Mouse (Mus musculus): ENCODE results near the gene Fbxl14. TPM values are rescaled to one million over a fixed set of nuclear protein-coding genes. Genes with fewer than 3 reads are reported as not detected.
"Not testable (repeated sequence)": the region's sequence is repeated elsewhere in the genome, so short reads cannot be mapped to it uniquely, and the experiment has no call there.

Gene Fbxl14
- polyA plus RNA-seq (2015; fragmentation: Nextera tagmentation; extraction: Ambion mirVana) = 4.3 TPM in 2 replicates

DNA sequence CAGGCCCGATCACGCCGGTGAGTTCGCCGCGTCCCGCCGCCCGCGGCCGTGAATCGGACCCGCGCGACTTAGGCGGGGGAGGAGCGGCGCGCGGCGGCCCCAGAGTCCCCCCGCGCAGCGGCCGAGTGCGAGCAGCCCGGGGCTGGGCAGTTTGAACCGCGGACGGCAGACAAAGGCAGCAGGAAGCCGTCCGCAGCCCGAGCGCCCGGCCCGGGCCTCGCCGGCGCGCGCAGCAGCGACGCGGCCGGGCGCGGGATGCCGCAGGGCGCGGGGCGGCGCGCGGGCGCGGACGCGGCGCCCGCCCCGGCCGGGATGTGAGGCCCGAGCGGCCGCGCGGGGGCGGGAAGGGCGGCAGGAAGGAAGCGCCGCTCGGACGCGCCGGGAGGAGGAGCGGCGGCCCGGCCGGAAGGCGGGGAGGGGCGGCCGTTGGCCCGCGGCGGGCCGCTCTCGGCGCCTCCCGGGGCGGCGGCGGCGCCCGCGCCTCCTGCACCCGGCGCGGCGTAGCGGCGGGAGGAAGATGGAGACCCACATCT lies at the start of gene Fbxl14:
Fbxl14 (plus strand) TSS at position 326 of the 533 bp plus-strand sequence.
- peak; percentile 84 for ATAC-seq (ENCODE audit: insufficient number of reproducible peaks, low FRiP score, low TSS enrichment, low read depth)
- Histone ChIP-seq H3K9me3 (replicated peaks) (no peaks in the 10 kb centered on the region), H3K36me3 (no peaks in the 10 kb centered on the region; the same call in 1 of the 2 replicates), H3K4me3 (replicated peaks) (peak within 1 kb of the TSS; percentile 79), H3K9ac (peak within 1 kb of the TSS; percentile 94), H3K27me3 (no peaks in the 10 kb centered on the region), H3K4me1 (peaks cover 42% of the 10 kb centered on the region), H3K27ac (replicated peaks) (peak within 1 kb of the TSS; percentile 99), H3K4me2 (replicated peaks) (peak within 1 kb of the TSS; percentile 97)
- WGBS = under 1% methylated on average over 55 of the region's 101 CpGs

DNA sequence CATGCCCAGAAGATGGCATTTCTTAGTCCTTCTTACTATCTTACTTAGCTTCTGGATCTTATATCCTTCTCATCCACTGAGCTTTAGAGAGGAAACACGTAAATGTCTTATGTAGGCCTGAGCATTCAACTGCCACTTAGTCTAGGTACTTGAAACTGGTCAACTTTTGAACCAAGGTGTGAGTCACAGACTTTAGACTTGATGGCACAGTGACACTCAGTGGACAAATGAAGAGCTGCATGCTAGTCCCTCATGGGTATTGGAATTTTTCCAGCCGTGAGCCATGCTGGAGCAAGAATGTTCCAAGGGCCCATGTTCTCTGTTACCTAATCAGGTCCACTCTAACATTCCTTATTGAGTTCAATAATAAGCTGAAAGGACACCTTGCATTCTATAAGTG lies 49.0 kb upstream of the Fbxl14 start:
- H3K27ac ChIP-seq (replicated peaks) = no peak overlapping the region
- no peak for ATAC-seq (ENCODE audit: insufficient number of reproducible peaks, low FRiP score, low TSS enrichment, low read depth)
- H3K9me3 ChIP-seq (replicated peaks) = no peaks in the 10 kb centered on the region
- WGBS = 46% methylated on average over 2 of the region's 2 CpGs
- H3K36me3 ChIP-seq = no peaks in the 10 kb centered on the region
- H3K4me2 ChIP-seq (replicated peaks) = no peak overlapping the region
- H3K4me3 ChIP-seq (replicated peaks) = no peak overlapping the region
- no peak overlapping the region for H3K9ac ChIP-seq
- no peaks in the 10 kb centered on the region for H3K27me3 ChIP-seq
- no peaks in the 10 kb centered on the region for H3K4me1 ChIP-seq

DNA sequence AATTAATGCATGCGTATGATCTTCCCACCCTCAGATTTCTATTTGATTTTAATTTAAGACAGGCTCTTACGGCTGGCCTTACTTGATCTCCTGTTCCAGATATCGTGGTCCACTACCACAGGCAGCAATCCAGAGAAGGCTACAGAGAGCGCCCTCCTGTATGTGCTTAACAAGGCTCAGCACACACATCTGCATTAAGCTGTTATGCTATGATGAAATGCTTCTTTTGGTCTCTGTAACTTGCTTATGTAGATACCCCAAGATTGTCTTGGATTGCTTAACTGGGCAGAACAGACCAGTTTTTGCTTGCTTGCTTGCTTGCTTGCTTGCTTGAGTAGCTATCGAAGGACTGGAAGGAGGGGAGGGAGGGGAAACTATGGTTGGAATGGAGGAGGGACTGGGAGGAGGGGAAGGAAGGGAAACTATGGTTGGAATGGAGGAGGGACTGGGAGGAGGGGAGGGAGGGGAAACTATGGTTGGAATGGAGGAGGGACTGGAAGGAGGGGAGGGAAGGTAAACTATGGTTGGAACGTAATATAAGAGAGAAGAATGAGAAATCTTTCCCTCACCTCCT lies 47.6 kb upstream of the Fbxl14 start:
- Histone ChIP-seq H3K4me1 (no peaks in the 10 kb centered on the region), H3K9ac (no peak overlapping the region), H3K27ac (replicated peaks) (no peak overlapping the region), H3K36me3 (no peaks in the 10 kb centered on the region), H3K27me3 (no peaks in the 10 kb centered on the region), H3K4me2 (replicated peaks) (no peak overlapping the region), H3K4me3 (replicated peaks) (no peak overlapping the region), H3K9me3 (replicated peaks) (no peaks in the 10 kb centered on the region)
- ATAC-seq (ENCODE audit: insufficient number of reproducible peaks, low FRiP score, low TSS enrichment, low read depth) = no peak
- WGBS = 64% methylated on average over 6 of the region's 6 CpGs

DNA sequence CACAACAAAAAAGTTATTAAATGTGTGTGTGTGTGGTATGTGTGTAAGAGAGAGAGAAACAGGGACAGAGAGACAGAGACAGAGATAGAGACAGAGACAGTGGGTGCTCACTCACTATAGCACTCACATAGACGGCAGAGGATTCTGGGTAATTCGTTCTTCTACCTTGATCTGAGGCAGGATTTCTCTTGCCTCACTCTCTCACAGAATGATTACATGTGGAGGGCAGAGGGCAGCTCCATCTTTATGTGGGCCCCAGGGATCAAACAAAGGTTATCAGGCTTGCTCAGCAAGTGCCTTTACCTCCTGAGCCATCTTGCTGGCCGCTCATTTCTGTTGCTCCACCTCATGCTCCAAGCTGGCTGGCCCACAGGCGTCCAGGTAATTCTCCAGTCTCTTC lies 45.1 kb upstream of the Fbxl14 start:
- Histone ChIP-seq H3K4me2 (replicated peaks) (no peak overlapping the region), H3K27ac (replicated peaks) (no peak overlapping the region), H3K27me3 (no peaks in the 10 kb centered on the region), H3K4me3 (replicated peaks) (no peak overlapping the region), H3K9ac (no peak overlapping the region), H3K36me3 (no peaks in the 10 kb centered on the region), H3K4me1 (no peaks in the 10 kb centered on the region), H3K9me3 (replicated peaks) (no peaks in the 10 kb centered on the region)
- 83% methylated on average over 4 of the region's 4 CpGs for WGBS
- ATAC-seq (ENCODE audit: insufficient number of reproducible peaks, low FRiP score, low TSS enrichment, low read depth) = no peak

DNA sequence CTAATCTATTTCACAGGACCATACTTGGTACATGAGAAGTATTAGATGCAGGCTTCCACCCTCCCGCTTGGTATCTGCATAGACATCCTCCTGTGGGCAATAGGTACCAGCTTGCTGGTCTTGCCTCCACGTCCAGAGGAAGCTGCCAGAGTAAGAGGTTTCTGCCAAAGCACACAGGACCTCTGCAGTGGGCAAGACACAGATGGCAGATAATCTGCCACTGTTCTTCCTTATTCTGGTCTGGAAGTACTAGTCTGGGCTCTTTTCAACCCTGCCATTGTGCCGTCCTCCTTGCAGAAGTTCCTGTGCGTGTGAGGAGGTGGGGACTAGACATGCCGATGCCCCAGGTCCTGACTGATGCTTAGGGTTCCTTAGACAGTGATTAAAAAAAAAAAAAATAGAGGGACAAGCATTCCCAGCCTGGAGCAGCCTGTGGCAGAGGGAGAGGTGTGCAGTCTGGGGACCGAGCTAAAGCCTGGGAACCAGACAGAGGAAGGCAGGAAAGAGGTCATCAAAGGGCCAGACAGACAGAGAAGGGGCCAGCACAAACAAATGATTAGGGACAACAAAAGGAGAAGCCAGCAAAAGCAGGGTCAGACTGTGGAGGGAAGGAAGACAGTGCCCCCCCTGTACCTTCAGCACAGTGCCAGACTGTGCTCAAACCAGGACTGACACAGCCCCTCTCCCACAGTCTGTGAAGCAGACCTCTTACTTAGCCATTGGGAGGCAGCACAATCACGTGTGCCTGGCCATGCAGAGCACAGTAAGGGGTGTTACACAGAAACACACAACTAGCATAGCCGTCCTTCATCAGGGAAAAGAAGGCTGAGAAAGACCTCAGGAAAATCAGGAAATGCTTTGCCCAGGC lies 41.3 kb upstream of the Fbxl14 start:
- ATAC-seq (ENCODE audit: insufficient number of reproducible peaks, low FRiP score, low TSS enrichment, low read depth) = no peak
- Histone ChIP-seq H3K36me3 (no peaks in the 10 kb centered on the region), H3K27me3 (no peaks in the 10 kb centered on the region), H3K4me1 (no peaks in the 10 kb centered on the region), H3K9ac (no peak overlapping the region), H3K4me2 (replicated peaks) (no peak overlapping the region), H3K4me3 (replicated peaks) (no peak overlapping the region), H3K9me3 (replicated peaks) (no peaks in the 10 kb centered on the region), H3K27ac (replicated peaks) (no peak overlapping the region)
- 51% methylated on average over 8 of the region's 8 CpGs for WGBS

DNA sequence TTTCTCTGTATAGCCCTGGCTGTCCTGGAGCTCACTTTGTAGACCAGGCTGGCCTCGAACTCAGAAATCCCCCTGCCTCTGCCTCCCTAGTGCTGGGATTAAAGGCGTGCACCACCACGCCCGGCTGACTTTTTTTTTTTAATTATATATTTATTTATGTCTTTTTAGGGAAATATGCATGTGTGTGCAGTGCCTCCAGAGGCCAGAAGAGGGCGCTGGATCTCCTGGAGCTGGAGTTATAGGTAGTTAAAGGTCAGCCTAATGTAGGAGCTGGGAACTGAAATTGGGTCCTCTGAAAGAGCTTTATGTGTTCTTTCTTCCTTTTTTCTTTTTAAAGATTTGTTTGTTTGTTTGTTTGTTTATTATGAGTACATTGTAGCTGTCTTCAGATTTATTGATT lies 36.7 kb upstream of the Fbxl14 start:
- not testable (repeated sequence) for H3K9me3 ChIP-seq (replicated peaks); H3K9ac ChIP-seq; H3K36me3 ChIP-seq; H3K4me1 ChIP-seq; H3K4me3 ChIP-seq (replicated peaks); H3K27ac ChIP-seq (replicated peaks); H3K4me2 ChIP-seq (replicated peaks); ATAC-seq (ENCODE audit: insufficient number of reproducible peaks, low FRiP score, low TSS enrichment, low read depth); H3K27me3 ChIP-seq
- 79% methylated on average over 5 of the region's 5 CpGs for WGBS

DNA sequence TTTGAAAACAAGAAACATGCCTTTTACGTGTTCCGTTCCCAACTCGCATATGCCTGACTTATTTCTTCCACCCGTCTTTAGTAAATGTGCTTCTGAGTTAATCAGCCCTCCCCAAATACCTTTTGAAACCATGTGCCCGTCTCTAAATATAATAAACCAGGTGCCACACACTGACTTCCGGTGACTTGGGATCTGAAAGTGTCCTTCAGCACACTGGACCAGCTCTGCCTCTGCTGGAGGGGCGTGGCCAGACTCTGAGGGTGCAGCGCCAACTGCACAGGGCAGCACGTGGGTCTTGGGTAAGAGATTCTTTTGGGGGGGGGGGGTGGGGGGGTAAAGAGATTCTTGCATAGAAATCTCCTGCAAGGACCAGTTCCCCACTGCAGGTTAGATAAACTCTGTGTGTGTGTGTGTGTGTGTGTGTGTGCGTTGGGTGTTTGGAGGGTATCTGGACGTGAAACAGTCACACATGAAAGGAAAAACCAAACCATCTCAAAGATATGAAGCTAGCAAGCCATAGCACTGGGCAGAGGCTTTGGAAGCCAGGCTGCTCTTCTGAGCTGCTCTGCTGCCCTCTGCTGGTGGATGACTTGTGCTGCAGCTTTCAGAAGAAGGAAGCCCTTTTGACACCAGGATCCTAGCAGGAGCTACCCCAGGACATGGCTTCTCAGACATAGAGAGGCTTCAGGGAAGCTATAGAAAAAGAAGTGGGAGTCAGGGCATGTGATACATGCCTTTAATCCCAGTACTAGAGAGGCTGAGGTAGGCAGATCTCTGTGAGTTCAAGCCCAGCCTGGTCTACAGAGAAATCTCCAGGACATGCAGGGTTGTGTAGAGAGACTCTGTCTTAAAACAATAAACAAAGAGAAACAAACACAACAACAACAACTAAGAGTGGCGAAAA lies 35.5 kb upstream of the Fbxl14 start:
- Histone ChIP-seq H3K4me2 (replicated peaks) (peak overlapping the region; percentile 31), H3K27me3 (no peaks in the 10 kb centered on the region), H3K9me3 (replicated peaks) (no peaks in the 10 kb centered on the region), H3K27ac (replicated peaks) (0 out of 2 replicates have a peak overlapping the region, but pooled peaks have one; percentile 28), H3K4me3 (replicated peaks) (no peak overlapping the region), H3K4me1 (peaks cover 10% of the 10 kb centered on the region; the same call in 1 of the 2 replicates), H3K9ac (no peak overlapping the region), H3K36me3 (no peaks in the 10 kb centered on the region)
- WGBS = 33% methylated on average over 12 of the region's 12 CpGs
- ATAC-seq (ENCODE audit: insufficient number of reproducible peaks, low FRiP score, low TSS enrichment, low read depth) = 0 out of 2 replicates have a peak, but pooled peaks have one; percentile 39

DNA sequence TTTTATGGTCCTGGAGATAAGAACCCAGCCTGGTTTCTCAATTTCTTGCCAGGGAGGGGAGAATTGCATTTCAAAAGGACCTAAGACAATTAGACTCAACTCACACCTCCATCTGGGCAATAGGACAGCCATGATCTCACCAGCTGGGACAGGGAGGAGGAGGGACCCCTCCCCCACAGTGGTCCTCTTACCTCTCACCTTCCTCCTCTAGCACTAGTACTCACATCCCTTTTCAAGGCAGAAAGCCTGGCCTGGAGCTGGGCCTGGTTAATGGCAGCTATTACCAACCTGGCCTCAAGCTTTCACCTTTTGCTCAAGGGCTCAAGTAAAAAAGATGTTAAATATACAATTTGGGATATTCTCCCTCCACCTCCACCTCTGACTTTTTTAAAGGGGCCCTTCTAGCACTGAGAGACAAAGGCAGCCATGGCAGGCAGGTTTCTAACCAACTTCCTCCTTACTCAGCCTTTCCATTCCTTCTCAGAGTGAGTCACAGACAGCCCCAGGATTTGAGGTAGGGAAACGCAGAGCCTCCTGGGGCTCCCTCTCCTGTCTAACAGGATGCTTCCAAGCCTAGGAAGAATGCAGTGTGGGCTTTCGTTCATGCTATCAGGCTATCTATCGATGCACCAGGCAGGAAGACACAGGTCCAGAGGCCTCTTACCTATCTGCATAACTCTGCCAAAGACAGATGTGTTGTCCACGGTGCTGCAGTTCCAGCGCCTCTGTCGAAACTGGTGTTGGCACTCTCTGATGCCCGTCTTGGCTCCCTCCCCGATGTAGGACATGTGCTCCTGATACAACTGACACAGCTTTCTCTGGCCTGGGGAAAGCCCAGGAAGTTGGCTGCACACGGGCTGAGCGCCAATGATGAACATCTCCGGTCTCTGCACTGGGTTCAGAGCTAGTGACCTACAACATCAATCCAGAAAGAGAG lies 33.5 kb upstream of the Fbxl14 start:
- H3K9ac ChIP-seq = no peak overlapping the region
- ATAC-seq (ENCODE audit: insufficient number of reproducible peaks, low FRiP score, low TSS enrichment, low read depth) = no peak
- H3K9me3 ChIP-seq (replicated peaks) = no peaks in the 10 kb centered on the region
- H3K36me3 ChIP-seq = no peaks in the 10 kb centered on the region
- H3K27me3 ChIP-seq = no peaks in the 10 kb centered on the region
- H3K4me1 ChIP-seq = peaks cover 10% of the 10 kb centered on the region; the same call in 1 of the 2 replicates
- 64% methylated on average over 11 of the region's 11 CpGs for WGBS
- H3K27ac ChIP-seq (replicated peaks) = no peak overlapping the region
- H3K4me3 ChIP-seq (replicated peaks) = no peak overlapping the region
- no peak overlapping the region for H3K4me2 ChIP-seq (replicated peaks)

DNA sequence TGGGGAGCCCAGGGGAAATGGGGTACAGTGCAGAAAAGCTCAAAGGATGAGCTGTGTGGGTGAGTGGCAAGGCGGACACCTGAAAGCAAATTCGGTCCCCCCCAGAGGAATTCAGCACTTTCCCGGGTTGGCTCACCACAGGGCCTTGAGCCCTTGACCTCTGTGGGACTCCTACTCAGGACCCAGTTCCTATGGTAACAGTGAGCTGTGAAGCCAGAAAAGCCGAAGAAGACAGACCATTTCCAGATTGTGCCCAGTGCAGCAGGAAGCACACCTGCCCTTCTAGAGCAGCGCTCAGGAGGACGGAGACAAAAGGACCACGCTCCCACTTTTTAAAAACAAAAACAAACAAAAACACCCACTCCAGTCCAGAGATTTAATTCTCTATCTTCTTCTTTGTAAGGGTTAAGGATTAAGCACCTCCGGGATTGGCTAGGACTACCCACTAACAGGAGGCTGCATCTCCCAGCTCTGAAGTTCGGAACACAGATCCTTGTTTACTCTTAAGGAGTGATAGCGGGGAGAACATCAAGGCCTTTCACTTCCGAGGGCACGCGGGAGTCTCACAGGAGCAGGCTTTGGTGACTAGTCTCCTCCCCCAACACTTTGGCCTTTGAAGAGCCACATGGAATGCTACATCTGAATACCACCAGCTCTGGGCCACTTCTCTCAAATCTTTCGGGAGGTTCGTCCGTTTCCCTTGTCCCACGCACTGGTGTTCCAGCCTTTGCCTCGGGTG lies 31.0 kb upstream of the Fbxl14 start:
- no peak for ATAC-seq (ENCODE audit: insufficient number of reproducible peaks, low FRiP score, low TSS enrichment, low read depth)
- H3K27me3 ChIP-seq = no peaks in the 10 kb centered on the region
- no peak overlapping the region for H3K27ac ChIP-seq (replicated peaks)
- H3K4me2 ChIP-seq (replicated peaks) = peak overlapping the region; percentile 66
- peak overlapping the region; percentile 26; the same call in 1 of the 2 replicates for H3K9ac ChIP-seq
- peaks cover 23% of the 10 kb centered on the region for H3K4me1 ChIP-seq
- no peaks in the 10 kb centered on the region for H3K9me3 ChIP-seq (replicated peaks)
- 14% methylated on average over 18 of the region's 18 CpGs for WGBS
- H3K36me3 ChIP-seq = no peaks in the 10 kb centered on the region
- H3K4me3 ChIP-seq (replicated peaks) = peak overlapping the region; percentile 40

Measured in embryonic facial prominence, embryonic 15.5 days (tissue).